ENCODE assay signal across 10 mouse cellular contexts in the genomic region with DNA sequence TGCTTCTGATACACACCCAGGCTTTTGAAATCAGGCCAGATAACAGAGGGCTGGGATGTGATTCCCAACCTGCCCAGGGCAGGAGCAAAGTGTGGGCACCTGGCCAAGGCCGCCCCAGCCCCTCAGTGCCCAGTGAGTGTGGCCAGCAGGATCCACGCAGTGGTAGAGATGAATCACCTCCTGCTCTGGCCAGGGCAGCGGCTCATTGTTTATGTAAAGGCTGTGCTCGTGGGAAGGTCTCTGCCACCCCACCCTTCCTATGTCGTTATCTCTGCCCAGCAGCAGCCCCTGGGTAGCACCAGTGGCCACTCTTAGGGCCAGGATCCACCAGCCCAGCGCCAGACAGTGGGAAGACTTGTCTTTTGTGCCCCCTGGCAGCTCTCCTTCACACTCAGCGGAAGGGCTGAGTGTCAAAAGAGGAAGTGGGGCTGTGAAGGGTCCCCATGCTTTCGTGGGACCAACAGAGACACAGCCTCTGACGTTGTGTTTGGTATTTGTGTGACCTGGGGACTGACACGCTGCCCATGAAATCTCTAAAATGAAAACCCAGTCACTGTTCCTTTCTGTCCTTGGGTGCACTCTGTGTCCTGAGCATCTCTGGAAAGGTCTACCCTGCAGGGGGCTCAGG. TPM values are rescaled to one million over a fixed set of nuclear protein-coding genes. Genes with fewer than 3 reads are reported as not detected.
DNase-seq lines count a peak whose midpoint lies in the region; ATAC-seq and TF ChIP-seq lines count a peak whose summit lies in the region.
"Had no signal": no experiment of that assay in that cellular context is flagged by ENCODE, and none has a peak within 500 bp of the region (broad histone marks: within the 10 kb centered on the region; RNA-seq: fewer than 3 reads in every experiment).

No protein-coding gene starts in this region.

- no peak overlapping the region for H3K27ac ChIP-seq in liver, postnatal 0 days (ENCODE audit: low read depth)
- no peak overlapping the region for H3K27ac ChIP-seq in midbrain, embryonic 14.5 days (replicated peaks; ENCODE audit: low read depth, low read length)
- no peak overlapping the region for H3K27ac ChIP-seq in hindbrain, embryonic 11.5 days (ENCODE audit: low read depth, low read length)
- H3K27ac ChIP-seq: embryonic facial prominence, embryonic 13.5 days; neural tube, embryonic 12.5 days had no signal

- ATAC-seq in liver, postnatal 0 days: peak; percentile 55
- no peak for ATAC-seq in midbrain, embryonic 14.5 days (ENCODE audit: low FRiP score, low TSS enrichment)
- ATAC-seq in hindbrain, embryonic 11.5 days (ENCODE audit: low FRiP score): no peak

- H3K4me1 ChIP-seq in liver, postnatal 0 days (ENCODE audit: insufficient read depth): peaks cover 3% of the 10 kb centered on the region; the same call in 1 of the 2 replicates
- H3K4me1 ChIP-seq in midbrain, embryonic 14.5 days (ENCODE audit: control insufficient read depth, insufficient read depth, low read length): no peaks in the 10 kb centered on the region
- no peaks in the 10 kb centered on the region for H3K4me1 ChIP-seq in hindbrain, embryonic 11.5 days (replicated peaks; ENCODE audit: control insufficient read depth, insufficient read depth, low read length)
- H3K4me1 ChIP-seq: neural tube, embryonic 12.5 days had no signal

- no peak overlapping the region for H3K4me3 ChIP-seq in liver, postnatal 0 days (ENCODE audit: low read depth, low read length)
- H3K4me3 ChIP-seq in midbrain, embryonic 14.5 days (replicated peaks; ENCODE audit: low read depth, low read length): no peak overlapping the region
- no peak overlapping the region for H3K4me3 ChIP-seq in hindbrain, embryonic 11.5 days (ENCODE audit: low read depth, low read length)
- H3K4me3 ChIP-seq: embryonic facial prominence, embryonic 13.5 days; neural tube, embryonic 12.5 days had no signal

- no peak for TF ChIP-seq EP300 in liver, postnatal 0 days (IDR thresholded peaks at IDR 0.05; ENCODE audit: low read depth)

- H3K4me2 ChIP-seq in liver, postnatal 0 days (ENCODE audit: low read depth, low read length): no peak overlapping the region
- no peak overlapping the region for H3K4me2 ChIP-seq in midbrain, embryonic 14.5 days (ENCODE audit: low read length)
- H3K4me2 ChIP-seq in hindbrain, embryonic 11.5 days (replicated peaks; ENCODE audit: low read depth, low read length): no peak overlapping the region
- H3K4me2 ChIP-seq: embryonic facial prominence, embryonic 13.5 days; neural tube, embryonic 12.5 days had no signal

- peaks cover 49% of the 10 kb centered on the region for H3K36me3 ChIP-seq in liver, postnatal 0 days (replicated peaks; ENCODE audit: insufficient read depth, low read length)
- peaks cover 69% of the 10 kb centered on the region for H3K36me3 ChIP-seq in midbrain, embryonic 14.5 days (ENCODE audit: control insufficient read depth, insufficient read depth, low read length)
- H3K36me3 ChIP-seq in hindbrain, embryonic 11.5 days (ENCODE audit: control insufficient read depth, insufficient read depth, low read length): peaks cover 23% of the 10 kb centered on the region

- DNase-seq in urinary bladder, postnatal 25 days (ENCODE audit: low spot score): peak; percentile 18
- no peak for DNase-seq in urinary bladder, adult 2 months (ENCODE audit: low spot score)
- DNase-seq in heart, adult 18-20 months: peak; percentile 45 to 72
- peak; percentile 19 for DNase-seq in liver, postnatal 0 days
- no peak for DNase-seq in midbrain, embryonic 14.5 days
- DNase-seq in layer of hippocampus, postnatal 36 days: no peak
- DNase-seq in retina, postnatal 1 day: no peak
- DNase-seq in hindbrain, embryonic 11.5 days (ENCODE audit: low spot score): no peak

- H3K9ac ChIP-seq in liver, postnatal 0 days (replicated peaks): no peak overlapping the region
- no peak overlapping the region for H3K9ac ChIP-seq in midbrain, embryonic 14.5 days (replicated peaks; ENCODE audit: low read length)
- no peak overlapping the region for H3K9ac ChIP-seq in hindbrain, embryonic 11.5 days (ENCODE audit: low read depth, low read length)
- H3K9ac ChIP-seq: embryonic facial prominence, embryonic 13.5 days; neural tube, embryonic 12.5 days had no signal

- no peak for TF ChIP-seq CTCF in liver, postnatal 0 days (IDR thresholded peaks at IDR 0.05; ENCODE audit: low read depth)

- H3K27me3 ChIP-seq in liver, postnatal 0 days (ENCODE audit: insufficient read depth, low read length): no peaks in the 10 kb centered on the region
- H3K27me3 ChIP-seq in midbrain, embryonic 14.5 days (ENCODE audit: control insufficient read depth, insufficient read depth, low read length): no peaks in the 10 kb centered on the region
- no peaks in the 10 kb centered on the region for H3K27me3 ChIP-seq in hindbrain, embryonic 11.5 days (ENCODE audit: control insufficient read depth, insufficient read depth, low read length)
- H3K27me3 ChIP-seq: embryonic facial prominence, embryonic 13.5 days; neural tube, embryonic 12.5 days had no signal

- no peaks in the 10 kb centered on the region for H3K9me3 ChIP-seq in liver, postnatal 0 days (ENCODE audit: low read length)
- no peaks in the 10 kb centered on the region for H3K9me3 ChIP-seq in midbrain, embryonic 14.5 days (ENCODE audit: control insufficient read depth, low read length)
- no peaks in the 10 kb centered on the region for H3K9me3 ChIP-seq in hindbrain, embryonic 11.5 days (ENCODE audit: control insufficient read depth, low read length)
- H3K9me3 ChIP-seq: embryonic facial prominence, embryonic 13.5 days; neural tube, embryonic 12.5 days had no signal

- 39% methylated on average over 10 of the region's 10 CpGs for WGBS in liver, postnatal 0 days (ENCODE audit: insufficient replicate concordance)
- WGBS in midbrain, embryonic 14.5 days: 91% methylated on average over 10 of the region's 10 CpGs
- WGBS in hindbrain, embryonic 11.5 days: 86% methylated on average over 10 of the region's 10 CpGs

RNA-seq across cellular contexts. Expression of a gene that starts 9.4 kb away (rescaled TPM):
- 24.7 and 35.7 TPM in 2 replicates for polyA plus RNA-seq in urinary bladder, adult 2 months (2012; rRNA removed)
- 1 to 10 TPM; 1.9 to 3.7 TPM for total RNA-seq in heart, adult 18-20 months (2021)
- 0.21 and 0.34 TPM in 2 replicates for polyA plus RNA-seq in liver, postnatal 0 days (2015; fragmentation: Nextera tagmentation; extraction: Ambion mirVana)
- 0.43 and 0.68 TPM in 2 replicates for polyA plus RNA-seq in midbrain, embryonic 14.5 days (2014; fragmentation: Nextera tagmentation; extraction: Ambion mirVana)
- 1 to 10 TPM; 8.2 to 9.7 TPM for total RNA-seq in layer of hippocampus, postnatal 36 days (2021)
- 0.36 and 0.82 TPM in 2 replicates for polyA plus RNA-seq in hindbrain, embryonic 11.5 days (2014; fragmentation: Nextera tagmentation; extraction: Ambion mirVana)

RNA-seq across cellular contexts. Expression of a gene that starts 31.8 kb away (rescaled TPM):
- 26.4 and 29.5 TPM in 2 replicates for polyA plus RNA-seq in urinary bladder, adult 2 months (2012; rRNA removed)
- total RNA-seq in heart, adult 18-20 months (2021): 1 to 10 TPM; 7.5 to 7.8 TPM
- 4.2 and 6.1 TPM in 2 replicates for polyA plus RNA-seq in liver, postnatal 0 days (2015; fragmentation: Nextera tagmentation; extraction: Ambion mirVana)
- polyA plus RNA-seq in midbrain, embryonic 14.5 days (2014; fragmentation: Nextera tagmentation; extraction: Ambion mirVana): 18.0 and 18.4 TPM in 2 replicates
- 10 to 100 TPM; 30.4 to 35.1 TPM for total RNA-seq in layer of hippocampus, postnatal 36 days (2021)
- 16.0 and 19.9 TPM in 2 replicates for polyA plus RNA-seq in hindbrain, embryonic 11.5 days (2014; fragmentation: Nextera tagmentation; extraction: Ambion mirVana)

RNA-seq across cellular contexts. Expression of a gene that starts 32.0 kb away (rescaled TPM):
- 31.6 and 33.7 TPM in 2 replicates for polyA plus RNA-seq in urinary bladder, adult 2 months (2012; rRNA removed)
- 10 to 100 TPM; 19.0 to 19.9 TPM for total RNA-seq in heart, adult 18-20 months (2021)
- polyA plus RNA-seq in liver, postnatal 0 days (2015; fragmentation: Nextera tagmentation; extraction: Ambion mirVana): 12.7 and 15.4 TPM in 2 replicates
- 48.4 and 49.9 TPM in 2 replicates for polyA plus RNA-seq in midbrain, embryonic 14.5 days (2014; fragmentation: Nextera tagmentation; extraction: Ambion mirVana)
- total RNA-seq in layer of hippocampus, postnatal 36 days (2021): 10 to 100 TPM; 52.2 to 58.2 TPM
- 55.8 and 57.1 TPM in 2 replicates for polyA plus RNA-seq in hindbrain, embryonic 11.5 days (2014; fragmentation: Nextera tagmentation; extraction: Ambion mirVana)

RNA-seq across cellular contexts. Expression of a gene that starts 47.4 kb away (rescaled TPM):
- 45.4 and 51.7 TPM in 2 replicates for polyA plus RNA-seq in urinary bladder, adult 2 months (2012; rRNA removed)
- total RNA-seq in heart, adult 18-20 months (2021): 10 to 100 TPM; 14.1 to 15.0 TPM
- polyA plus RNA-seq in liver, postnatal 0 days (2015; fragmentation: Nextera tagmentation; extraction: Ambion mirVana): 317 and 319 TPM in 2 replicates
- 32.5 and 39.3 TPM in 2 replicates for polyA plus RNA-seq in midbrain, embryonic 14.5 days (2014; fragmentation: Nextera tagmentation; extraction: Ambion mirVana)
- 10 to 100 TPM; 13.4 to 14.2 TPM for total RNA-seq in layer of hippocampus, postnatal 36 days (2021)
- polyA plus RNA-seq in hindbrain, embryonic 11.5 days (2014; fragmentation: Nextera tagmentation; extraction: Ambion mirVana): 89.0 and 96.3 TPM in 2 replicates

RNA-seq across cellular contexts. Expression of a gene that starts 53.3 kb away (rescaled TPM):
- 16.9 and 17.8 TPM in 2 replicates for polyA plus RNA-seq in urinary bladder, adult 2 months (2012; rRNA removed)
- not detected for total RNA-seq in heart, adult 18-20 months (2021)
- 1.9 TPM in 2 replicates for polyA plus RNA-seq in liver, postnatal 0 days (2015; fragmentation: Nextera tagmentation; extraction: Ambion mirVana)
- polyA plus RNA-seq in midbrain, embryonic 14.5 days (2014; fragmentation: Nextera tagmentation; extraction: Ambion mirVana): 0.22 and 0.31 TPM in 2 replicates
- total RNA-seq in layer of hippocampus, postnatal 36 days (2021): not detected
- 0.40 and 0.65 TPM in 2 replicates for polyA plus RNA-seq in hindbrain, embryonic 11.5 days (2014; fragmentation: Nextera tagmentation; extraction: Ambion mirVana)

Comparison
In these comparisons a context has a peak if more than half of its experiments do, and no peak if none do; other contexts are left out.
1. DNase-seq: peak in urinary bladder, postnatal 25 days (single experiment), heart, adult 18-20 months (2 of 2) and liver, postnatal 0 days (single experiment); none in urinary bladder, adult 2 months (single experiment), midbrain, embryonic 14.5 days (single experiment), layer of hippocampus, postnatal 36 days (0 of 2), retina, postnatal 1 day (single experiment) and hindbrain, embryonic 11.5 days (single experiment).
2. RNA of a gene that starts 9.4 kb away (polyA plus RNA-seq): 24.7 to 35.7 TPM in urinary bladder, adult 2 months; 0.36 to 0.82 TPM in hindbrain, embryonic 11.5 days, 0.43 to 0.68 TPM in midbrain, embryonic 14.5 days and 0.21 to 0.34 TPM in liver, postnatal 0 days; every median in the first group is over 10 times any median in the second.